Mouse (Mus musculus) MEL (cell line): ENCODE results near the gene Ddx27.

ENCODE experiments used
- CTCF ChIP-seq, 3 experiments: IDR thresholded peaks in 2 of 3; conservative IDR thresholded peaks in 1 of 3; 2 replicates each; pipeline ENCODE4 v1.5.1; 2011 to 2012; ENCODE audit warnings: low read length in 3 of 3, low read depth in 2 of 3, mild to moderate bottlenecking in 2 of 3, improper control_type of control experiment in 1 of 3, inconsistent platforms in 1 of 3, mixed read lengths in 1 of 3, moderate library complexity in 1 of 3; ENCODE audit not compliant: control insufficient read depth in 1 of 3, insufficient read depth in 1 of 3, poor library complexity in 1 of 3, severe bottlenecking in 1 of 3
- EP300 ChIP-seq, 2 experiments: IDR thresholded peaks; 2 replicates each; pipeline ENCODE4 v1.6.1; 2011; ENCODE audit warnings: improper control_type of control experiment in 2 of 2, low read length in 2 of 2, low read depth in 1 of 2, mild to moderate bottlenecking in 1 of 2
- MAZ ChIP-seq: IDR thresholded peaks from 2 replicates; pipeline ENCODE4 v1.6.1; 2012; ENCODE audit warnings: low read depth, mild to moderate bottlenecking, inconsistent platforms, low read length, improper control_type of control experiment
- MXI1 ChIP-seq: IDR thresholded peaks from 2 replicates; pipeline ENCODE4 v1.6.1; 2011; ENCODE audit warnings: mild to moderate bottlenecking, low read depth, low read length, improper control_type of control experiment
- POLR2A ChIP-seq, 2 experiments: IDR thresholded peaks; 2 replicates each; pipeline ENCODE4 v1.6.1; 2011 to 2012; ENCODE audit warnings: low read length in 2 of 2, mild to moderate bottlenecking in 2 of 2, control low read depth in 1 of 2, improper control_type of control experiment in 1 of 2, low read depth in 1 of 2, moderate library complexity in 1 of 2; ENCODE audit not compliant: control insufficient read depth in 1 of 2, insufficient read depth in 1 of 2, poor library complexity in 1 of 2
- SMC3 ChIP-seq: IDR thresholded peaks from 2 replicates; pipeline ENCODE4 v1.6.1; 2011; ENCODE audit warnings: low read depth, low read length, improper control_type of control experiment
- ZC3H11A ChIP-seq: IDR thresholded peaks from 2 replicates; pipeline ENCODE4 v1.6.1; 2012; ENCODE audit warnings: low read depth, mild to moderate bottlenecking, inconsistent platforms, low read length, improper control_type of control experiment

DNA sequence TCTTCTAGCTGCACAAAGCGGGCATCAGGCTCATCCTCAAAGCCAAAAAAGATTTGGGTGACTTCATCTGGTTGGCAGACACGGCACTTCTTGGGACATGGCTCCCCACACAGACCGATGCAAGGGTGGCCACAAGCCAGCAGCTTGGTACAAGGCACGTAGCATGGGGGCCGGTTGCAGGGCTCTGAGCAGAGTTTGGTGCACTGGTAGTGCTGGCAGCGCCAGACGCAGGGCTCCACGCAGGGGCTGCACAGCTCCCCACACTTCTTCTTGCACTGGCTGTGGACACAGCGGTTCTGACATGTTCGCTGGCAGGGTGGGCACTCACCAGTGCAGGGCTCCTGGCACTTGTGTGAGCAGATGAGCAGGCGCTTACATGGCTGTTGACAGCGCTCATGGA lies 22.7 kb downstream of the Ddx27 start:
- no peak for TF ChIP-seq SMC3
- no peak for TF ChIP-seq POLR2A (IDR thresholded peaks at IDR 0.05; ENCODE audit: control insufficient read depth in 1 of 2, insufficient read depth in 1 of 2, low read depth in 1 of 2, low read length in 2 of 2, poor library complexity in 1 of 2)
- TF ChIP-seq CTCF (IDR thresholded peaks at IDR 0.05 in 2 of 3, conservative IDR thresholded peaks at IDR 0.05 in 1 of 3; ENCODE audit: control insufficient read depth in 1 of 3, insufficient read depth in 1 of 3, low read depth in 2 of 3, low read length in 3 of 3, poor library complexity in 1 of 3, severe bottlenecking in 1 of 3): no peak
- TF ChIP-seq ZC3H11A: no peak
- no peak for TF ChIP-seq MAZ
- no peak for TF ChIP-seq EP300 (IDR thresholded peaks at IDR 0.05; ENCODE audit: low read depth in 1 of 2, low read length in 2 of 2)
- no peak for TF ChIP-seq MXI1
